Mouse (Mus musculus) erythroid progenitor cell, adult 5-6 weeks (primary cell): ENCODE results near the gene H6pd. TPM values are rescaled to one million over a fixed set of nuclear protein-coding genes. Genes with fewer than 3 reads are reported as not detected.
"Not testable (repeated sequence)": the region's sequence is repeated elsewhere in the genome, so short reads cannot be mapped to it uniquely, and the experiment has no call there.

Experiments used
- ATAC-seq: replicated peaks from 2 replicates; pipeline ENCODE4 v1.8.0; 2016; ENCODE audit warnings: moderate number of reproducible peaks, mild to moderate bottlenecking, moderate TSS enrichment, inconsistent platforms; ENCODE audit not compliant: poor library complexity, low FRiP score, severe bottlenecking
- total RNA-seq, 2 experiments: library from RNA; stranded (forward) in 1 of 2; stranded (reverse) in 1 of 2; fragments of 150-400 nt in 1 of 2; fragments of 186-747, 209-891 nt in 1 of 2; gene quantifications; 2 replicates each; pipeline versions ENCODE4 v1.2.3 to v1.2.4; 2015 to 2017; ENCODE audit warnings: low replicate concordance in 2 of 2

The H6pd gene
- total RNA-seq (2015; ENCODE audit: low replicate concordance), result 2.5 TPM in 2 replicates
- 3.2 and 11.8 TPM in 2 replicates for total RNA-seq (2017; ENCODE audit: low replicate concordance)

GRCm38 (mm10) chr4:150008853-150009586 is at the start of gene H6pd:
H6pd (minus strand) TSS chr4:150009023.
- peak; percentile 67 for ATAC-seq

GRCm38 (mm10) chr4:150057722-150058121 is 48.9 kb upstream of the H6pd start:
- ATAC-seq, result no peak

GRCm38 (mm10) chr4:150056171-150056570 is 47.3 kb upstream of the H6pd start:
- no peak for ATAC-seq

GRCm38 (mm10) chr4:150052380-150052779 is 43.6 kb upstream of the H6pd start:
- ATAC-seq, result no peak

GRCm38 (mm10) chr4:150051514-150051913 is 42.7 kb upstream of the H6pd start:
- no peak for ATAC-seq

- ATAC-seq, result no peak
Measured at GRCm38 (mm10) chr4:150049564-150050226, 40.9 kb upstream of the H6pd start.

- no peak for ATAC-seq
Measured at GRCm38 (mm10) chr4:150049157-150049513, 40.3 kb upstream of the H6pd start.

GRCm38 (mm10) chr4:150048478-150049156 is 39.8 kb upstream of the H6pd start:
- ATAC-seq, result no peak

GRCm38 (mm10) chr4:150048038-150048437 is 39.2 kb upstream of the H6pd start:
- no peak for ATAC-seq

- no peak for ATAC-seq
Measured at GRCm38 (mm10) chr4:150043591-150043990, 34.8 kb upstream of the H6pd start.

- ATAC-seq, result no peak
Measured at GRCm38 (mm10) chr4:150041346-150042110, 32.7 kb upstream of the H6pd start.

- not testable (repeated sequence) for ATAC-seq
Measured at GRCm38 (mm10) chr4:150040856-150041255, 32.0 kb upstream of the H6pd start.

- no peak for ATAC-seq
Measured at GRCm38 (mm10) chr4:150040003-150040581, 31.3 kb upstream of the H6pd start.

GRCm38 (mm10) chr4:150038533-150038932 is 29.7 kb upstream of the H6pd start:
- no peak for ATAC-seq

GRCm38 (mm10) chr4:150036094-150036493 is 27.3 kb upstream of the H6pd start:
- ATAC-seq, result no peak

- ATAC-seq, result no peak
Measured at GRCm38 (mm10) chr4:150035280-150035679, 26.5 kb upstream of the H6pd start.

- no peak for ATAC-seq
Measured at GRCm38 (mm10) chr4:150033261-150033671, 24.4 kb upstream of the H6pd start.

GRCm38 (mm10) chr4:150031234-150031890 is 22.5 kb upstream of the H6pd start:
- no peak for ATAC-seq
